14 mouse cellular contexts compared by ENCODE assay signal in genomic region chr8:119776668-119777245, GRCm38 (mm10). TPM values are rescaled to one million over a fixed set of nuclear protein-coding genes. Genes with fewer than 3 reads are reported as not detected.
DNase-seq lines count a peak whose midpoint lies in the region; ATAC-seq and TF ChIP-seq lines count a peak whose summit lies in the region.
"Had no signal": no experiment of that assay in that cellular context is flagged by ENCODE, and none has a peak within 500 bp of the region (broad histone marks: within the 10 kb centered on the region; RNA-seq: fewer than 3 reads in every experiment).

No protein-coding gene starts in this region.

- H3K4me3 ChIP-seq in intestine, embryonic 15.5 days (replicated peaks): no peak overlapping the region
- no peak overlapping the region for H3K4me3 ChIP-seq in intestine, postnatal 0 days (ENCODE audit: low read depth, low read length)
- H3K4me3 ChIP-seq in midbrain, embryonic 16.5 days (ENCODE audit: low read depth, low read length): no peak overlapping the region
- H3K4me3 ChIP-seq in midbrain, embryonic 10.5 days: no peak overlapping the region
- no peak overlapping the region for H3K4me3 ChIP-seq in gastrocnemius, adult 2 months

- no peaks in the 10 kb centered on the region for H3K9me3 ChIP-seq in intestine, embryonic 15.5 days
- H3K9me3 ChIP-seq in intestine, postnatal 0 days (ENCODE audit: control insufficient read depth): no peaks in the 10 kb centered on the region
- H3K9me3 ChIP-seq in midbrain, embryonic 16.5 days (replicated peaks; ENCODE audit: control insufficient read depth, low read length, poor library complexity, severe bottlenecking): no peaks in the 10 kb centered on the region
- H3K9me3 ChIP-seq in midbrain, embryonic 10.5 days (replicated peaks): no peaks in the 10 kb centered on the region
- H3K9me3 ChIP-seq: forebrain, embryonic 12.5 days; G1E had no signal

- H3K4me1 ChIP-seq in intestine, embryonic 15.5 days (replicated peaks): peaks cover 17% of the 10 kb centered on the region
- H3K4me1 ChIP-seq in intestine, postnatal 0 days (replicated peaks; ENCODE audit: control insufficient read depth, insufficient read depth, low read length): peaks cover 6% of the 10 kb centered on the region
- H3K4me1 ChIP-seq in midbrain, embryonic 16.5 days (ENCODE audit: control insufficient read depth, insufficient read depth, low read length): peaks cover 12% of the 10 kb centered on the region
- H3K4me1 ChIP-seq in midbrain, embryonic 10.5 days: peaks cover 31% of the 10 kb centered on the region

- no peaks in the 10 kb centered on the region for H3K36me3 ChIP-seq in intestine, embryonic 15.5 days
- no peaks in the 10 kb centered on the region for H3K36me3 ChIP-seq in intestine, postnatal 0 days (ENCODE audit: control insufficient read depth, insufficient read depth)
- peaks cover 3% of the 10 kb centered on the region; the same call in 1 of the 2 replicates for H3K36me3 ChIP-seq in midbrain, embryonic 16.5 days (ENCODE audit: control insufficient read depth, insufficient read depth, low read length)
- H3K36me3 ChIP-seq in midbrain, embryonic 10.5 days: peaks cover 5% of the 10 kb centered on the region; the same call in 1 of the 2 replicates

- no peak overlapping the region for H3K9ac ChIP-seq in intestine, embryonic 15.5 days
- no peak overlapping the region for H3K9ac ChIP-seq in intestine, postnatal 0 days (ENCODE audit: low read depth, low read length)
- no peak overlapping the region for H3K9ac ChIP-seq in midbrain, embryonic 16.5 days (ENCODE audit: low read depth, low read length)

- peak; percentile 47 for DNase-seq in adrenal gland, adult 2 months
- DNase-seq in adrenal gland, adult 8-10 months: no peak
- no peak for DNase-seq in midbrain, embryonic 10.5 days (ENCODE audit: low spot score)
- no peak for DNase-seq in gastrocnemius, adult 2 months
- no peak for DNase-seq in thymus, postnatal 0 days (ENCODE audit: low spot score)
- DNase-seq: cerebellum, adult 11 months; gastrocnemius, postnatal 36 days; kidney, postnatal 4 days had no signal

- 84% methylated on average over 7 of the region's 7 CpGs for WGBS in intestine, embryonic 15.5 days
- WGBS in intestine, postnatal 0 days: 75% methylated on average over 7 of the region's 7 CpGs
- WGBS in midbrain, embryonic 16.5 days: 88% methylated on average over 7 of the region's 7 CpGs
- WGBS in midbrain, embryonic 10.5 days: 91% methylated on average over 7 of the region's 7 CpGs

- TF ChIP-seq CTCF in intestine, postnatal 0 days (IDR thresholded peaks at IDR 0.05; ENCODE audit: low read depth): no peak
- TF ChIP-seq CTCF in gastrocnemius, adult 2 months (IDR thresholded peaks at IDR 0.05): no peak

- ATAC-seq in intestine, embryonic 15.5 days: no peak
- no peak for ATAC-seq in intestine, postnatal 0 days
- ATAC-seq in midbrain, embryonic 16.5 days: no peak

- peak overlapping the region; percentile 90; the same call in 1 of the 2 replicates for H3K4me2 ChIP-seq in intestine, embryonic 15.5 days (replicated peaks)
- H3K4me2 ChIP-seq in intestine, postnatal 0 days (replicated peaks; ENCODE audit: low read depth): no peak overlapping the region
- H3K4me2 ChIP-seq in midbrain, embryonic 16.5 days (ENCODE audit: low read length): peak overlapping the region; percentile 91; the same call in 1 of the 2 replicates

- H3K27ac ChIP-seq in intestine, embryonic 15.5 days: no peak overlapping the region
- no peak overlapping the region for H3K27ac ChIP-seq in intestine, postnatal 0 days (ENCODE audit: low read depth, low read length)
- H3K27ac ChIP-seq in midbrain, embryonic 16.5 days (ENCODE audit: low read length): no peak overlapping the region
- no peak overlapping the region for H3K27ac ChIP-seq in midbrain, embryonic 10.5 days (replicated peaks)
- H3K27ac ChIP-seq in gastrocnemius, adult 2 months: no peak overlapping the region
- H3K27ac ChIP-seq: forebrain, embryonic 12.5 days; liver, embryonic 14.5 days had no signal

- intact Hi-C loops in gastrocnemius, adult 2 months (cut with DNase I): no loop called here

- no peaks in the 10 kb centered on the region for H3K27me3 ChIP-seq in intestine, embryonic 15.5 days (replicated peaks)
- H3K27me3 ChIP-seq in intestine, postnatal 0 days (replicated peaks; ENCODE audit: control insufficient read depth, insufficient read depth, low read length): no peaks in the 10 kb centered on the region
- H3K27me3 ChIP-seq in midbrain, embryonic 16.5 days (ENCODE audit: control insufficient read depth, insufficient read depth, low read depth, low read length): no peaks in the 10 kb centered on the region
- H3K27me3 ChIP-seq in midbrain, embryonic 10.5 days (ENCODE audit: low read depth, poor library complexity, severe bottlenecking): no peaks in the 10 kb centered on the region

RNA-seq across cellular contexts. Expression of gene Tldc1, which starts 1.5 kb away (rescaled TPM):
- total RNA-seq in adrenal gland, adult 2 months (2021): 10 to 100 TPM in 1 of 2 experiments, 1 to 10 TPM in 1; 8.4 to 12.7 TPM
- 13.0 and 13.2 TPM in 2 replicates for polyA plus RNA-seq in adrenal gland, adult 2 months (2012; rRNA removed)
- total RNA-seq in adrenal gland, adult 8-10 months (2022): 10 to 100 TPM; 16.1 to 18.1 (median 17.1) TPM
- 14.4 and 15.3 TPM in 2 replicates for polyA plus RNA-seq in intestine, embryonic 15.5 days (2015; fragmentation: Nextera tagmentation; extraction: Ambion mirVana)
- polyA plus RNA-seq in intestine, postnatal 0 days (2015; fragmentation: Nextera tagmentation; extraction: Ambion mirVana): 7.7 and 8.4 TPM in 2 replicates
- polyA plus RNA-seq in midbrain, embryonic 16.5 days (2015; fragmentation: Nextera tagmentation; extraction: Ambion mirVana): 10.9 and 12.2 TPM in 2 replicates
- polyA plus RNA-seq in midbrain, embryonic 10.5 days (2016; fragmentation: Nextera tagmentation; extraction: Ambion mirVana): 15.4 and 16.4 TPM in 2 replicates
- total RNA-seq in gastrocnemius, adult 2 months (2021): 1 to 10 TPM; 3.0 to 3.3 TPM
- 9.0 and 9.2 TPM in 2 replicates for polyA plus RNA-seq in thymus, postnatal 0 days (2015; fragmentation: Nextera tagmentation; extraction: Ambion mirVana)
